Mouse (Mus musculus): ENCODE measurements around the gene Mex3d.

Gene Mex3d

GRCm38 (mm10) chr10:80330888-80331287 lies 56.6 kb downstream of the Mex3d start:
- no peak for DNase-seq (ENCODE audit: low spot score)

Measured in spleen, adult 12 weeks (tissue).